Mouse (Mus musculus): ENCODE data around the gene 5330417C22Rik.
"Not testable (repeated sequence)": the region's sequence is repeated elsewhere in the genome, so short reads cannot be mapped to it uniquely, and the experiment has no call there.

The 5330417C22Rik gene

GRCm38 (mm10) chr3:108536517-108537260, at the start of gene 5330417C22Rik:
Gene 5330417C22Rik, minus strand, starts transcription at chr3:108536536.
- peak; percentile 33 for DNase-seq (ENCODE audit: low spot score)

GRCm38 (mm10) chr3:108584580-108584979, 48.2 kb upstream of the 5330417C22Rik start:
- no peak for DNase-seq (ENCODE audit: low spot score)

- DNase-seq (ENCODE audit: low spot score) = no peak
These were observed 37.7 kb upstream of the 5330417C22Rik start for GRCm38 (mm10) chr3:108574018-108574417.

- DNase-seq (ENCODE audit: low spot score) = no peak
These were observed 36.1 kb upstream of the 5330417C22Rik start for GRCm38 (mm10) chr3:108572309-108573010.

GRCm38 (mm10) chr3:108571443-108572294, 35.3 kb upstream of the 5330417C22Rik start, which contains the start of gene Taf13:
Gene Taf13, plus strand, starts transcription at chr3:108571698.
- peak; percentile 95 for DNase-seq (ENCODE audit: low spot score)

GRCm38 (mm10) chr3:108570813-108571212, 34.5 kb upstream of the 5330417C22Rik start:
- DNase-seq (ENCODE audit: low spot score) = no peak

- DNase-seq (ENCODE audit: low spot score) = not testable (repeated sequence)
These were observed 33.3 kb upstream of the 5330417C22Rik start for GRCm38 (mm10) chr3:108569636-108570035.

- DNase-seq (ENCODE audit: low spot score) = no peak
These were observed 31.9 kb upstream of the 5330417C22Rik start for GRCm38 (mm10) chr3:108567990-108568877.

GRCm38 (mm10) chr3:108563309-108563708, 27.0 kb upstream of the 5330417C22Rik start:
- peak; percentile 69 for DNase-seq (ENCODE audit: low spot score)

- peak; percentile 11 for DNase-seq (ENCODE audit: low spot score)
These were observed 26.5 kb upstream of the 5330417C22Rik start for GRCm38 (mm10) chr3:108562777-108563271.

GRCm38 (mm10) chr3:108562133-108562730, 25.9 kb upstream of the 5330417C22Rik start, which contains the start of gene Tmem167b:
Gene Tmem167b, minus strand, starts transcription at chr3:108562466.
- DNase-seq (ENCODE audit: low spot score) = peak; percentile 93

- DNase-seq (ENCODE audit: low spot score) = no peak
These were observed 21.6 kb upstream of the 5330417C22Rik start for GRCm38 (mm10) chr3:108557888-108558287.

GRCm38 (mm10) chr3:108554587-108555312, 18.4 kb upstream of the 5330417C22Rik start:
- peak; percentile 85 for DNase-seq (ENCODE audit: low spot score)

- DNase-seq (ENCODE audit: low spot score) = no peak
These were observed 17.8 kb upstream of the 5330417C22Rik start for GRCm38 (mm10) chr3:108554111-108554561.

- DNase-seq (ENCODE audit: low spot score) = no peak
These were observed 6.0 kb upstream of the 5330417C22Rik start for GRCm38 (mm10) chr3:108542299-108542698.

GRCm38 (mm10) chr3:108537303-108537702, 967 bp upstream of the 5330417C22Rik start:
- peak; percentile 81 for DNase-seq (ENCODE audit: low spot score)

GRCm38 (mm10) chr3:108535896-108536516, 330 bp downstream of the 5330417C22Rik start:
- no peak for DNase-seq (ENCODE audit: low spot score)

GRCm38 (mm10) chr3:108533951-108534350, 2.4 kb downstream of the 5330417C22Rik start, which contains the start of gene 1700013F07Rik:
Gene 1700013F07Rik, plus strand, starts transcription at chr3:108534150.
- no peak for DNase-seq (ENCODE audit: low spot score)

All from ovary, postnatal 36 days (tissue).